Mouse (Mus musculus) bone marrow macrophage, adult 2 months (primary cell): ENCODE data around the gene Gdf7.

Experiments
- CTCF ChIP-seq: IDR thresholded peaks from 2 replicates; pipeline ENCODE4 v1.5.1; 2012; ENCODE audit warnings: low read depth, mild to moderate bottlenecking, low read length, moderate library complexity
- POLR2A ChIP-seq: IDR thresholded peaks from 2 replicates; pipeline ENCODE4 v1.6.1; 2012; ENCODE audit warnings: mild to moderate bottlenecking, low read depth, low read length, borderline replicate concordance

GRCm38 (mm10) chr12:8296154-8296553, 5.6 kb downstream of the Gdf7 start:
- TF ChIP-seq CTCF (no peak), POLR2A (no peak)
